Mouse (Mus musculus): Measurements from ENCODE around the gene Ifi211.
"Not testable (repeated sequence)": the region's sequence is repeated elsewhere in the genome, so short reads cannot be mapped to it uniquely, and the experiment has no call there.

The Ifi211 gene

GRCm38 (mm10) chr1:173879225-173879987, 33.4 kb downstream of the Ifi211 start:
- not testable (repeated sequence) for DNase-seq (ENCODE audit: low spot score)

- DNase-seq (ENCODE audit: low spot score): not testable (repeated sequence)
Measured at GRCm38 (mm10) chr1:173878264-173878663, 34.6 kb downstream of the Ifi211 start.

GRCm38 (mm10) chr1:173877125-173877524, 35.7 kb downstream of the Ifi211 start:
- not testable (repeated sequence) for DNase-seq (ENCODE audit: low spot score)

GRCm38 (mm10) chr1:173868586-173868985, 44.3 kb downstream of the Ifi211 start:
- not testable (repeated sequence) for DNase-seq (ENCODE audit: low spot score)

GRCm38 (mm10) chr1:173866504-173866903, 46.3 kb downstream of the Ifi211 start:
- no peak for DNase-seq (ENCODE audit: low spot score)

- peak; percentile 15 for DNase-seq (ENCODE audit: low spot score)
Measured at GRCm38 (mm10) chr1:173853711-173854110, 59.1 kb downstream of the Ifi211 start.

- DNase-seq (ENCODE audit: low spot score): peak; percentile 1
Measured at GRCm38 (mm10) chr1:173852853-173853252, 60.0 kb downstream of the Ifi211 start.
